Mouse (Mus musculus) brain, embryonic 14.5 days (tissue): ENCODE data around the gene Asap3. TPM values are rescaled to one million over a fixed set of nuclear protein-coding genes. Genes with fewer than 3 reads are reported as not detected.

ENCODE experiments used
- DNase-seq: peaks from one replicate; pipeline ENCODE4 v3.0.0-alpha.2; 2011; ENCODE audit warnings: low read depth
- CTCF ChIP-seq: fragments of 200-500 bp; IDR thresholded peaks from 2 replicates; pipeline ENCODE4 v1.5.1; 2012; ENCODE audit warnings: inconsistent platforms, mild to moderate bottlenecking, moderate library complexity, borderline replicate concordance; ENCODE audit not compliant: insufficient read depth, insufficient read length; ENCODE audit errors: extremely low read depth
- POLR2A ChIP-seq: fragments of 200-500 bp; IDR thresholded peaks from 2 replicates; pipeline ENCODE4 v1.6.1; 2012; ENCODE audit warnings: mild to moderate bottlenecking, inconsistent platforms, borderline replicate concordance; ENCODE audit not compliant: poor library complexity, insufficient read depth, insufficient read length, severe bottlenecking; ENCODE audit errors: extremely low read depth
- polyA plus RNA-seq: library from polyadenylated mRNA; depleted of rRNA; stranded (reverse); fragments of >200 nt; gene quantifications from 2 replicates; pipeline ENCODE4 v1.2.3, GENCODE M21; 2012

Gene Asap3
- polyA plus RNA-seq, 1 experiment: 6.2 TPM

DNA sequence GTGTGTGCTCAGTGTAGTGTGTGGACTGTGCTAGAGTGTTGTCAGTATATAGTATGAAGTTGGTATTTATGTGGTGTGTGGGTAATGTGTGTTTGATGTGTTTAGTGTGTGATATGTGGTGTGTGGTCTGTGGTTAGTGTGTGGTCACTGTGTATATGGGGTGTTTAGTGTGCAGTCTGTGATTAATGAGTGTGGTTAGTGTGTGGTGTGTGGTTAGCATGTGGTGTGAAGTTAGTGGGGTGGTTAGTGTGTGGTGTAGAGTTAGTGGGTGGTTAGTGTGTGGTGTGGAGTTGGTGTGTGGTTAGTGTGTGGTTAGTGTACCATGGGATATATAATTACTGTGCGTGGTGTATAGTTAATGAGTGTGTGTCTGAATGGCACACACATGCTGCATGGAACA is 62.7 kb downstream of the Asap3 start:
- no peak for DNase-seq
- no peak for TF ChIP-seq CTCF
- TF ChIP-seq POLR2A: no peak

DNA sequence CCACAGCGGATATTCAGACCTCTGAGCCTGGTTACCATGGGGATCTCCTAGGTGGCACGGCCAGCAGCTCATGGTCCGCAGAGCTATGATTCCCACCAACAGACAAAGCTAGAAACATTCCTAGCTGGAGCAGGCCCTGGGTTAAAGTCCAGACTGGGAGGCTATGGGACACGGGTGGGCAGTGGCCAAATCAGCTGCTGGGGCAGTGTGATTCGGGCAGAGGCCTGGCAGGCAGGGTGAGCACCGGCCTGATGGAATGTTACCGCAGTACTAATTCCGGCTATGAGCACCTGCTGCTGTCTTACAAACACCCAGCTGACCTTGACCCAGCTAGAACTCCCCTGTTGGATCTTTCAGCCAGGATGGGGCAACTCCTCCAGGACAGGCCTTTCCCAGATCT is 64.5 kb downstream of the Asap3 start:
- DNase-seq: no peak
- TF ChIP-seq CTCF (no peak), POLR2A (no peak)

DNA sequence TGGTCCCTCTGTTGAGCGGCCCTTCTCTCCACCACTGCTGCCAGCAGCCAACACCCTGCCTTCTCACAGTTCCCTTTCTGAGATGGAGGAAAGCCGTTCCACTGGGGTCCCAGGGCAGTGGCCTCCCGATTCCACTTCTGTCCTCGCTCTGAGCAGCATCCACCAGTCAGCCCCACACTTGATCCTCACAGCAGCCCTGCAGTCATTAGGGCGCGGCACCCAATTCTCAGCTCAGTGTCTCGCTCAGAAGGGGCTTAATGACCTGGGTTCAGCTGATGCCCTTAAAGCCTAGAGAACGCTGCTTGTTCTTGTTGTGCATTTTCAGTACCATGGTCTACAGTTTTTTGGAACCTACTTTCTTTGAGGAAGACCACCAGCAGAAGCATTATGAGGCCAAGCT is 74.9 kb downstream of the Asap3 start:
- no peak for TF ChIP-seq POLR2A
- TF ChIP-seq CTCF: no peak
- DNase-seq: no peak

DNA sequence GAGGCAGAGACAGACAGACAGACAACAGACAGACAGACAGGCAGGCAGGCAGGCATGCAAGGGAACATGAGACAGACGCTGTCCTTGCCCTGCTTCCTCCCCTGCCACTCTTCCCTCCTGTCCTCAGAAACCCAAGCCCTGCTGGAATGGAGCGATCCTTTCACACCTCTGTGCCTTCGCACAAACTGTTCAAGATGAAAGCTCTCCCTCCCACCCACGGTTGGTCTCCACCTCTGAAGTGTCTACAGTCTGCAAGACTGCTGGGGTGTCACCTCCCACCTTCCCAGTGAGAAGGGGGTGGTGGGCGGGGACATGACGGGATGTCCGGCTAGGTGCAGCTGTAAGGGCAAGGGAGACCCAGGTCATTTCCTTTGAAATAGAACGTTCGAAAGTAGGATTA is 75.4 kb downstream of the Asap3 start:
- DNase-seq: no peak
- TF ChIP-seq POLR2A: no peak
- no peak for TF ChIP-seq CTCF

DNA sequence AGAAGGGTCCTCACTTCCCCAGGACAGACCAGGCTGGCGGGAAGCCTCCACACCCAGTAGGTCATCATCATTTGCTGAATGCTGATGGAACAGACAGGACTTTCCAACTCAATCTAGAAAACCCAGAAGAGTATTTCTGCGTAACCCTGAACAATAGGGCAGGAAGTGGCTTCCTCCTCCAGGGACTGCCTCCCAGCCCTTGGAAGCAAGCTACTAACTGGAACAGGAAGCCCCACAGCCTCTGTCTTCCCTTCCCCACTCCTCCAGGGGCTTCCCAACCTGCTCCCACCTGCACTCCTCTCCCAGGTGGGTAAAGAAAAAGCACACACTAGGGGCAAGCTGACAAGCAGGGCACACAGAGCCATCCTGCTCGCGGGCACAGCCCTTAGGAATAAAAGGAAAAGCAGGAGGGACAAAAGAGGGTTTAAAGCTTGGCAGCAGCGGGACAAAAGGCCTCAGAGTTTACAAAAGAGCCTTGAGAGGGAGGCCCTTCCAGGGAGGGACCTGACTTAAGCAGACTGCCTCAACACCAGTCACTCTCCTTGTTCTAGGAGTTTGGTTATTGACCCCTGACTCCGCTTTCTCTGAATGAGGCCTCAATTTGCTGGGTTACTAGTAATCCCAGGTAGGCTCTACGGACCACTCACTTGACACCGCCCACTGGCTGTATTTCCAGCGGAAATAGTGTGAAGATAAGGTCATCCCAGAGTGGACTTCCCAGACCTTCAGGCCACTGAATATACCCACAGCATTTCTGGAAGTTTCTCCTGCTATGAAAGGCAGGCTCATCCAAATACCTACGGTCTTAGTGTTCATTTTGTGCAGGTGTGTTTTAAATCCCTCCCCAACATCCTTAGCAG is 76.7 kb downstream of the Asap3 start:
- no peak for TF ChIP-seq POLR2A
- TF ChIP-seq CTCF: no peak
- DNase-seq: peak; percentile 88

DNA sequence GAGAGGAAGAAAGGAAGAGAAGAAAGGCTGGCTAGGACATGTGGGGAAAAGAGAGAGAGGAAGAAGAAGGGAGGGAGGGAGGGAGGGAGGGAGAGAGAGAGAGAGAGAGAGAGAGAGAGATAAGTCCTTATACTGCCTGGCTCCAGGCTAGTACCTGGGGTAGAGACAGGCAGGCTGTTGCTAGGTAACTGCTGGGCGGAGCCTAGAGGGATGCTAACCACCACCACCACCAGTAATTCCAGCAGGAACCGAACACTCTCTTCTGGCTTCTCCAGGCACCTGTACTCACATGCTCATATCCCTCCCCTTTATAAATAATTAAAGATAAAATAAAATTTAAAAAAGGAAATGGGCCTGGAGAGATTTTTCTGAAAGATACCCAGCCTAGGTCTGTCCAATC is 77.6 kb downstream of the Asap3 start:
- DNase-seq: peak; percentile 85
- TF ChIP-seq POLR2A: no peak
- no peak for TF ChIP-seq CTCF

DNA sequence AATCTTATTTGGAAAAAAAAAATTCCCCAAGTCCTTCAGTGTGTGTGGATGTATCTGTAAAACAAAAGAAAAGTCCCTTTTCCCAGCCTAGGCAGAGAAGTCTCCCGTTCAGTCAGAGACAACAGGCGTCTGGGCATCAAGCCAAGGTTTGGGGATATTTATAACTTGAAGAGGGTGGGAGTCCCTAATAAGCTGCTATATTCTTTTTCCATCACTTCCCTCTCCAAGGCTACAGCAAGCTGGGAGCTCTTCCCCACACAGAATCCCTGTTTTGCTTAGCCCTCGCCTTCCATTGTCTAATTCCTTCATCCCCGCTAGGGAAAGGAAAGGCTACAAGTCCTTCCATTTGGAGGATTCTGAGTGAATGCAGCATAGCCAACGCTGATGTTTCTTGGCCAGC is 78.3 kb downstream of the Asap3 start, which contains the start of gene Zfp46:
TSS of gene Zfp46 (plus strand) at position 229 of the 400 bp plus-strand sequence.
- TF ChIP-seq POLR2A (no peak), CTCF (no peak)
- DNase-seq: peak; percentile 96

DNA sequence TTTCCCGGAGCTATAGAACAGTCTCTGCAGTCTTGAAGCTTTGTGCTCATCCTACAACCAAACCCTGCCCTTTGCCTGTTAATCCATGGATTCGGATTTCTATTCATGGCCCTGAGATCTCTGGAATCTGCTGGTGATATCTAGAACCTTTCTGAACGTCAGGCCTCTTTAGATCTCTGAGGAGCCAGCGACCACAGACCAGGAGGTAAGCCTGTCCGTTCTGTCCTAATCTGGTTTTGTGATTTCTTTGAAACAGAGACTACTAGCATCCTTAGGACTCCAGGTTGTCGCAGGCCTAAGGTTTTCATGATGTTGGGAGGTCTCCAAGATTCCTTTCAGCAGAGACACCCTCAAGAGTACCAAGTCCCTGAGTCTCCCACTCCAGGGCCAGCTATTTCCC is 78.7 kb downstream of the Asap3 start:
- DNase-seq: no peak
- no peak for TF ChIP-seq POLR2A
- TF ChIP-seq CTCF: no peak

DNA sequence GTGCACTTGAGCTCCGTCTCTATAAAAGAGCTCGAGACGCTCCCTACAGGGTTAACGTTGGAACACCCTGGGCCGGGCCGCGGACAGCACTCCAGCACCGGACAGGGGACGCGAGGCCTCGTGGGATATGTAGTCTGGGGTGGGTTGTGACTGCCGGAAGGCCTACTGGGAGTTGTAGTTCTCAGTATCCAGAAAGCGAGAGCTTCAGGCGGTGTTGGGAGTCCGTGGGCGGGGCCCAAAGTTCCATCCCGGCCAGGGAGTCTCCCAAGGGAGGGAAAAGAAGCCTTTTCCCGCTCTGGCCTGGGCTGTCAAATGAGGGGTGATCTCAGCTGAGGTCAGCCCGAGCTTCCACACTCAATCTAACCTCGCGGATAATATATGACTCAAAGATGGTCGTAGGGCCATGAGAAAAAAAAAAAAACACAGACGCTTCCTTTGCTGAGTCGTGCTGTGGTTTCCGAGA is 79.2 kb downstream of the Asap3 start:
- TF ChIP-seq CTCF (no peak), POLR2A (0 out of 2 replicates have a peak, but pooled peaks have one; percentile 16)
- DNase-seq: peak; percentile 99

DNA sequence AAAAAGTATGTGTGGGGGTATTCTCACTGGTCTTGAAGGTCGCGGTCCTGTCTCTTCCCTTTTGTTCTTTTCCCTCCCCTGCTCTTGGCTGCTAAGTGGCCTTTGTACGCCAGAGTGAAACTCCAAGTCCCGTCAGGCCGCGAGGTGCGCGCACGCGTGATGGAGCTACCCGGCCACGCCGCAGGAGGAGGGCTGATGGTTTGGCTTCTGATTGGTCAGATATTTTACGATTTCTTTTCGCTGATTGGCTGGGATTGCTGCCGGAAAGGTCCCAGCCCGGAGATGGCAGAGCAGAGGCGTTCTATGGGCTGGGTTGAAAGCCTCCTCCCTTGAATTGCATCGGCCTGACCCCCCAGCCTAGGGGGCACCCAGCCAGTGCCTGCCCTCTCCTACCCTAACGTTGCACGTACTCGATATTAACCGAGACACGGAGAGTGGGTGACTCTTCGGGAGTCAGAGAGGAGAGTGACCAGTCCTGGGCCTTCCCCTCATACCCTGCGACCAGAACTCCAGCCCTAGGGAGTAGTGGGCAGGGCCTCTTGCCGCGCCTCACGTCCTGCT is 79.7 kb downstream of the Asap3 start:
- TF ChIP-seq CTCF (no peak), POLR2A (peak; percentile 14; the same call in 1 of the 2 replicates)
- DNase-seq: peak; percentile 99

DNA sequence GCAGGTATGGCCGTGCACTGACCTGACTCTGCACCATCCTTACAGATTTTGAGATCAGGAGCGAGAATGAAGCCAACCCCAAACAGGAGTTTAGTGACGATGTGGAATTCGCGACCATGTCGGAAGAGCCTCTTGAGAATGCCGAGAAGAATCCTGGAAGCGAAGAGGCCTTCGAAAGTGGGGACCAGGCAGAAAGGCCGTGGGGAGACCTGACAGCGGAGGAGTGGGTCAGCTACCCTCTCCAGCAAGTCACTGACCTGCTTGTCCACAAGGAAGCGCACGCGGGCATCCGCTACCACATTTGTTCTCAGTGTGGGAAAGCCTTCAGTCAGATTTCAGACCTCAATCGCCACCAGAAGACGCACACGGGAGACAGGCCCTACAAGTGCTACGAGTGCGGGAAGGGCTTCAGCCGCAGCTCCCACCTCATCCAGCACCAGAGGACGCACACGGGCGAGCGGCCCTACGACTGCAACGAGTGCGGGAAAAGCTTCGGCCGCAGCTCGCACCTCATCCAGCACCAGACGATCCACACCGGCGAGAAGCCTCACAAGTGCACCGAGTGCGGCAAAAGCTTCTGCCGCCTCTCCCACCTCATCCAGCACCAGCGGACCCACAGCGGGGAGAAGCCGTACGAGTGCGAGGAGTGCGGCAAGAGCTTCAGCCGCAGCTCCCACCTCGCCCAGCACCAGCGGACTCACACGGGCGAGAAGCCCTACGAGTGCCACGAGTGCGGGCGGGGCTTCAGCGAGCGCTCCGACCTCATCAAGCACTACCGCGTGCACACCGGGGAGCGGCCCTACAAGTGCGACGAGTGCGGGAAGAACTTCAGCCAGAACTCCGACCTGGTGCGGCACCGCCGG is 84.0 kb downstream of the Asap3 start:
- peak; percentile 45 for DNase-seq
- TF ChIP-seq POLR2A: no peak
- TF ChIP-seq CTCF: no peak

DNA sequence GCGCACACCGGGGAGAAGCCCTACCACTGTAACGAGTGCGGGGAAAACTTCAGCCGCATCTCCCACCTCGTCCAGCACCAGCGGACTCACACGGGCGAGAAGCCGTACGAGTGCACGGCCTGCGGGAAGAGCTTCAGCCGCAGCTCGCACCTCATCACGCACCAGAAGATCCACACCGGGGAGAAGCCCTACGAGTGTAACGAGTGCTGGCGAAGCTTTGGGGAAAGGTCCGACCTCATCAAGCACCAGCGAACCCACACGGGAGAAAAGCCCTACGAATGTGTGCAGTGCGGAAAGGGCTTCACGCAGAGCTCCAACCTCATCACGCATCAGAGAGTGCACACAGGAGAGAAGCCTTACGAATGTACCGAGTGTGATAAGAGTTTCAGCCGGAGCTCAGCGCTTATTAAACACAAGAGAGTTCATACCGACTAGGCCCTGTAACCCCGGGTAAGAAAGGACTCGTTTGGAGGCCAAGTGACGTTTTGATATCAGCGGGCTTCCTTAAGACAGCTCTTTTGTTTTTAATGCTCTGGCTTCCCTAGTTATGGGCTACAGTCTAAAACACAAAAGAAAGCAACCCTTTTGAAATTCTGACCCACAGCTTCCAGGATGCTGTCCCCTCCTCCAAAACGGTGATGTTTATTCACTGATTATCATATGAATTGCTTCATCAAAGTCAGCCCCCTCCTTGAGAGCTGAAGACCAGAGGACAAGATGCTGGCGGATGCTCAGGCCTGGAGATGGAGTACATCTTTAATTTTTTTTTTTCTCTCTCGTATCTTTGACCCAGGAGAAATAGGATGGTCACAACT is 84.8 kb downstream of the Asap3 start:
- TF ChIP-seq POLR2A: no peak
- no peak for TF ChIP-seq CTCF
- DNase-seq: peak; percentile 46
